In genomic region chr5:66543344-66543743, GRCm38 (mm10) we compare ENCODE assay signal across 16 mouse cellular contexts.
DNase-seq lines count a peak whose midpoint lies in the region; ATAC-seq and TF ChIP-seq lines count a peak whose summit lies in the region.
"Had no signal": no experiment of that assay in that cellular context is flagged by ENCODE, and none has a peak within 500 bp of the region (broad histone marks: within the 10 kb centered on the region; RNA-seq: fewer than 3 reads in every experiment).

No protein-coding gene starts in this region.

- ATAC-seq in lung, embryonic 15.5 days (ENCODE audit: borderline replicate concordance, extremely low read depth, low FRiP score, low TSS enrichment): no peak
- peak; percentile 60 for ATAC-seq in Patski
- ATAC-seq in limb, embryonic 14.5 days (ENCODE audit: low FRiP score, low read depth): peak; percentile 30; the same call in 1 of the 2 replicates
- ATAC-seq in megakaryocyte progenitor cell, adult 5-6 weeks (replicated peaks; ENCODE audit: poor library complexity): no peak
- ATAC-seq: intestine, embryonic 15.5 days; liver, postnatal 0 days had no signal

- no peaks in the 10 kb centered on the region for H3K27me3 ChIP-seq in lung, embryonic 15.5 days
- H3K27me3 ChIP-seq in Patski: no peaks in the 10 kb centered on the region
- H3K27me3 ChIP-seq in limb, embryonic 14.5 days (ENCODE audit: control insufficient read depth, insufficient read depth, low read length): no peaks in the 10 kb centered on the region
- H3K27me3 ChIP-seq: heart, embryonic 15.5 days; intestine, embryonic 15.5 days; midbrain, embryonic 12.5 days had no signal

- no peak overlapping the region for H3K4me3 ChIP-seq in lung, embryonic 15.5 days
- no peak overlapping the region for H3K4me3 ChIP-seq in limb, embryonic 14.5 days (replicated peaks; ENCODE audit: low read length)
- H3K4me3 ChIP-seq: heart, embryonic 15.5 days; intestine, embryonic 15.5 days; midbrain, embryonic 12.5 days had no signal

- H3K4me1 ChIP-seq in lung, embryonic 15.5 days: peaks cover 45% of the 10 kb centered on the region
- H3K4me1 ChIP-seq in limb, embryonic 14.5 days (ENCODE audit: control insufficient read depth, insufficient read depth, low read length): peaks cover 34% of the 10 kb centered on the region

- DNase-seq in heart, adult 11 months: peak; percentile 81
- no peak for DNase-seq in heart, adult 9 months (ENCODE audit: low spot score in 2 of 2)
- DNase-seq in lung, postnatal 10 days: no peak
- peak; percentile 39 for DNase-seq in Patski (ENCODE audit: low read depth, low spot score)
- peak; percentile 48 for DNase-seq in limb, embryonic 14.5 days (ENCODE audit: low spot score)
- DNase-seq: cerebellum, adult 2 months; left cerebral cortex, postnatal 4 days; liver, postnatal 0 days; thymus, postnatal 36 days had no signal

- no peak overlapping the region for H3K9ac ChIP-seq in lung, embryonic 15.5 days
- H3K9ac ChIP-seq in limb, embryonic 14.5 days (ENCODE audit: low read depth, low read length, severe bottlenecking): no peak overlapping the region
- H3K9ac ChIP-seq: heart, embryonic 15.5 days; intestine, embryonic 15.5 days; liver, postnatal 0 days; midbrain, embryonic 12.5 days had no signal

- no peak for TF ChIP-seq CTCF in Patski (IDR thresholded peaks at IDR 0.05)

- H3K36me3 ChIP-seq in lung, embryonic 15.5 days: no peaks in the 10 kb centered on the region
- H3K36me3 ChIP-seq in limb, embryonic 14.5 days (ENCODE audit: control insufficient read depth, insufficient read depth, low read length): 0 out of 2 replicates have a peak, but pooled peaks cover 3% of the 10 kb centered on the region
- H3K36me3 ChIP-seq: G1E; heart, embryonic 15.5 days; intestine, embryonic 15.5 days; midbrain, embryonic 12.5 days had no signal

- CTCF ChIA-PET in Patski (lab: Charles Lee): interaction anchor here (0.8 to 2.1 kb wide), 12 partner anchors 10 to 172 kb away, joined by 3 to 6 read pairs (median 4); no protein-coding TSS in a partner anchor

- H3K27ac ChIP-seq in lung, embryonic 15.5 days: peak overlapping the region; percentile 21
- H3K27ac ChIP-seq in limb, embryonic 14.5 days (replicated peaks; ENCODE audit: low read depth, low read length): peak overlapping the region; percentile 87
- H3K27ac ChIP-seq: heart, embryonic 15.5 days; intestine, embryonic 15.5 days; midbrain, embryonic 12.5 days; stomach, postnatal 0 days had no signal

- in situ Hi-C loops in Patski (cut with MboI; ENCODE audit: low pct_unique_long_range_greater_than_20kb): no loop called here

- H3K9me3 ChIP-seq in lung, embryonic 15.5 days: no peaks in the 10 kb centered on the region
- peaks cover under 1% of the 10 kb centered on the region; the same call in 1 of the 2 replicates for H3K9me3 ChIP-seq in limb, embryonic 14.5 days (ENCODE audit: control insufficient read depth, low read length)
- H3K9me3 ChIP-seq: heart, embryonic 15.5 days; intestine, embryonic 15.5 days; midbrain, embryonic 12.5 days had no signal

- no peak for TF ChIP-seq POLR2A in limb, embryonic 14.5 days (IDR thresholded peaks at IDR 0.05; ENCODE audit: borderline replicate concordance, extremely low read depth, insufficient read depth, insufficient read length)

- POLR2A ChIA-PET in Patski (lab: Charles Lee): interaction anchor here (0.6 to 1.1 kb wide), 5 partner anchors 46 to 564 kb away, joined by 3 to 4 read pairs (median 3); no protein-coding TSS in a partner anchor

- 68% methylated on average over 6 of the region's 6 CpGs for WGBS in lung, embryonic 15.5 days
- 43% methylated on average over 6 of the region's 6 CpGs for WGBS in limb, embryonic 14.5 days

- no peak overlapping the region for H3K4me2 ChIP-seq in lung, embryonic 15.5 days
- H3K4me2 ChIP-seq in limb, embryonic 14.5 days (replicated peaks; ENCODE audit: low read depth, low read length, severe bottlenecking): peak overlapping the region; percentile 28
- H3K4me2 ChIP-seq: heart, embryonic 15.5 days; intestine, embryonic 15.5 days; midbrain, embryonic 12.5 days had no signal

Comparison
In these comparisons a context has a peak if more than half of its experiments do, and no peak if none do; other contexts are left out.
1. DNase-seq: peak in heart, adult 11 months (single experiment), Patski (single experiment) and limb, embryonic 14.5 days (single experiment); none in heart, adult 9 months (0 of 2) and lung, postnatal 10 days (single experiment).
2. ATAC-seq: peak in Patski (single experiment) and limb, embryonic 14.5 days (single experiment); none in lung, embryonic 15.5 days (single experiment) and megakaryocyte progenitor cell, adult 5-6 weeks (single experiment).